Mouse (Mus musculus): ENCODE measurements around the gene Clns1a. TPM values are rescaled to one million over a fixed set of nuclear protein-coding genes. Genes with fewer than 3 reads are reported as not detected.

The Clns1a gene
- 25.8 and 26.1 TPM in 2 replicates for polyA plus RNA-seq (2012; rRNA removed)

DNA sequence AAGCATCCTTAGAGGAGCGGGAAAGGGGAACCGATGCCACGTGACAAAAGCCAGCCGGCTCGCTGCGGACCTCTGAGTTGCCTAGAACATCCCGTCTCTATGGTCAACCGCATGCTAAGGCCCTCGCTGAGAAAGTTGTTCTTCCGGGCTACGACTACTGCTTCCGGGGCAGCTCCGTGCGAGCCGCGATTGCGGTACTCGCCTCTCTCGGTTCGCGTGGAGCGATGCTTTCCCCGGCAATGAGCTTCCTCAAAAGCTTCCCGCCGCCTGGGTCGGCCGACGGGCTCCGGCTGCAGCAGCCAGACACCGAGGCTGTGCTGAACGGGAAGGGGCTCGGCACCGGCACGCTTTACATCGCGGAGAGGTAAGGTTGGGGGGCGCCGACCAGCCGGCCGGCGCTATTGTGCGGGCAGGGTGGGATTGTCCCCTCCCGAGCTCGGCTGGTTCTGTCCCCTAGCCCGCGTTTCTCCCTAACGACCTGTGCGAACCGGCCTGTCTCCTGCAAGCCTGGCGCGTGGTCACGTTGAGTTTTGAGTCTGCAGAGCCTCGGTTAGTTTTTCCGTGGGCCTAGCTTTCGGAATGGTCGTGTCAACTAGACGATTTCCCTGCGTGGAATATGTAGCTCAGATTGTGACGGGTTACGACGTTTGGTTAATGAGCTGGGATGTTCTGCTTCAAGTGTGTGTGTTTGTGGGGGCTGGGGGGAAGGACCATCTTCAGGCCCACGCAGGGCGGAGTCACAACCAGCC, at the start of gene Clns1a:
Gene Clns1a, plus strand, starts transcription at position 129 of the 749 bp plus-strand sequence.

DNA sequence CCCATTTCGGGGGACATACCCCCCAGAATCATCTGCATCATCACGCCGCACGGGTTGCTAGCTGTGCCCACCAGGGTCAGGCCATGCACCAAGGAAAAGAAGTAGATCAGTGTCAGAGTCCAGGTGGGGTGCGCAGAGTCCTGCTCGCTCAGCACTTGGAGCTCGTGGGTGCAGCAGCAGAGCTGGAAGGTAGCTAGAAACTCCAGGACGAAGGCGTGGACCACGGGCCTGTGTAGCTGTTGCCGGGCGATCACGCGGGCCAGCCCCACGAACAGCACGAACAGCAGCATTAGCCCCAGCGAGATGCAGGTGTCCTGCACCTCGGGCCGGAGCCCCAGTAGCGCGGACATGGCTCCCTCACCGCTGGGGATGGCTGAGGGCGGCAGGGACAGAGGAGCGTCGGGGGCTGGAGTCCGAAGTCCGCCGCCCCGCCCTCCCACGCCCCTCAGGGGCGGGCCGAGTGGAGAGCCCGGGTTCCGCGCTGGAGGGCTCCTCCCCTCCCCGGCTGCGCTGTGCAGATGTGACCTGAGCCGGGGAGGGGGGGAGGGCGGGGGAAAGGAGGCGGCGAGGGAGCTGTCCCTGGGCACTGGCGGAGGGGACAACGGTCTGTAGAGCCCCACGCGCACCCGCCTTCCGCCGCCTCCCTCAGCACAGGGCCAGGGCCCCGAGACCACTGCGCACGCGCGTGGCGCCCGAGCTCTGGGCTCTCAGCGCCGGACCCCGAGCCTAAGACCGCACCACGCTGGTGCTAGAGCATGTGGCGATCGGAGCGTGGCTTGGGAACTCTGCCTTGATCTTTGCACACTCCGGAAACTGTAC, 41.4 kb downstream of the Clns1a start, which contains the start of gene Aqp11:
Gene Aqp11, minus strand, starts transcription at position 652 of the 819 bp plus-strand sequence.

Other genes starting within 250 kb of the Clns1a start
- gene Kctd14, start 245.3 kb upstream of the Clns1a start, polyA plus RNA-seq (2012; rRNA removed) = 3.5 and 3.7 TPM in 2 replicates
- gene Ints4, start 215.7 kb upstream of the Clns1a start, polyA plus RNA-seq (2012; rRNA removed) = 20.4 and 20.9 TPM in 2 replicates
- 11.2 and 13.5 TPM in 2 replicates for gene Aamdc, start 117.1 kb upstream of the Clns1a start, polyA plus RNA-seq (2012; rRNA removed)
- 2.4 and 3.5 TPM in 2 replicates for gene Rsf1, start 116.7 kb upstream of the Clns1a start, polyA plus RNA-seq (2012; rRNA removed)
- 40.4 and 51.9 TPM in 2 replicates for gene Aqp11, start 41.7 kb downstream of the Clns1a start, polyA plus RNA-seq (2012; rRNA removed)
- gene Pak1, start 91.9 kb downstream of the Clns1a start, polyA plus RNA-seq (2012; rRNA removed) = 9.6 and 9.8 TPM in 2 replicates
- not detected in 2 replicates for gene Gdpd4, start 223.3 kb downstream of the Clns1a start, polyA plus RNA-seq (2012; rRNA removed)